ENCODE assay signal across 23 mouse cellular contexts in the genomic region with DNA sequence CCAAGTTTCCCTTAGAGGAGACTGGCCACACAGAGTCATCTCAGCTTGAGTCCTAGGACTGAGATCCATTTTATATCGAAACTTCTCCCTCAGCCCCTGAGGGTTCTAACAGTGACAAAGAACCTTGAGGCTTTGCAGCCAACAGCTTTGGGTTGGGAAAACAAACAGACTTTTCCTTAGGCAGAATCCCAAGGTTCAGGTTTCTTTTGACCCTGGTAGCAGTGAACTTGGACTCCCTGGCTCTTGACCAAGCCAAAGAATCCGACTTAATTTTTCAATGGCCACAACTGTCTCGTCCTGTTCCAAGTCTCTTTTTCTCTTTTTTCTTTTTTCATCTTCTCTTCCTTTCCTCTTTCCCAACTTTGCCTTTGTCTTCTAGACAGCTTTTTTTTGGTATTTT.
A peak's percentile ranks its signal among the peaks of the same experiment; 100 is the strongest.
DNase-seq lines count a peak whose midpoint lies in the region; ATAC-seq and TF ChIP-seq lines count a peak whose summit lies in the region.
"Had no signal": no experiment of that assay in that cellular context is flagged by ENCODE, and none has a peak within 500 bp of the region (broad histone marks: within the 10 kb centered on the region; RNA-seq: fewer than 3 reads in every experiment).

No protein-coding gene starts in this region.

- no peak overlapping the region for H3K27ac ChIP-seq in lung, embryonic 14.5 days (ENCODE audit: low read depth)
- H3K27ac ChIP-seq: embryonic facial prominence, embryonic 13.5 days; heart, embryonic 15.5 days; hindbrain, embryonic 15.5 days; intestine, embryonic 15.5 days; layer of hippocampus, adult 2 months; limb, embryonic 15.5 days; liver, embryonic 15.5 days; midbrain, embryonic 15.5 days; stomach, postnatal 0 days had no signal

- no peak overlapping the region for H3K4me3 ChIP-seq in lung, embryonic 14.5 days (ENCODE audit: low read depth, low read length)
- H3K4me3 ChIP-seq: embryonic facial prominence, embryonic 13.5 days; heart, embryonic 15.5 days; hindbrain, embryonic 15.5 days; intestine, embryonic 15.5 days; layer of hippocampus, adult 2 months; limb, embryonic 15.5 days; liver, embryonic 15.5 days; midbrain, embryonic 15.5 days had no signal

- intact Hi-C loops in heart, postnatal 36 days (cut with DNase I): no loop called here

- no peaks in the 10 kb centered on the region for H3K36me3 ChIP-seq in lung, embryonic 14.5 days (ENCODE audit: insufficient read depth)
- H3K36me3 ChIP-seq: embryonic facial prominence, embryonic 13.5 days; heart, embryonic 15.5 days; hindbrain, embryonic 15.5 days; intestine, embryonic 15.5 days; limb, embryonic 15.5 days; liver, embryonic 15.5 days; midbrain, embryonic 15.5 days had no signal

- no peaks in the 10 kb centered on the region for H3K27me3 ChIP-seq in lung, embryonic 14.5 days (ENCODE audit: insufficient read depth, low read length)
- H3K27me3 ChIP-seq: CH12.LX; embryonic facial prominence, embryonic 13.5 days; heart, embryonic 15.5 days; hindbrain, embryonic 15.5 days; intestine, embryonic 15.5 days; limb, embryonic 15.5 days; liver, embryonic 15.5 days; midbrain, embryonic 15.5 days had no signal

- TF ChIP-seq CTCF in lung, embryonic 14.5 days (IDR thresholded peaks at IDR 0.05; ENCODE audit: low read depth): no peak

- H3K4me2 ChIP-seq in lung, embryonic 14.5 days: no peak overlapping the region
- H3K4me2 ChIP-seq: embryonic facial prominence, embryonic 13.5 days; heart, embryonic 15.5 days; hindbrain, embryonic 15.5 days; intestine, embryonic 15.5 days; limb, embryonic 15.5 days; liver, embryonic 15.5 days; midbrain, embryonic 15.5 days had no signal

- peak; percentile 44 to 64 for DNase-seq in heart, adult 18-20 months
- no peak for DNase-seq in heart, postnatal 36 days
- DNase-seq in lung, embryonic 14.5 days: peak; percentile 39
- DNase-seq in lung, postnatal 4 days: no peak
- DNase-seq in brain, adult 2 months (ENCODE audit: low read depth, low spot score): peak; percentile 3
- DNase-seq in kidney, postnatal 10 days: peak; percentile 64
- DNase-seq in right cerebral cortex, postnatal 36 days (ENCODE audit: low spot score in 2 of 2): no peak
- DNase-seq: adrenal gland, postnatal 14 days; cerebellum, adult 11 months; cerebellum, postnatal 10 days; retina, postnatal 1 day; right cerebral cortex, postnatal 4 days had no signal

- 51% methylated on average over 3 of the region's 3 CpGs for WGBS in lung, embryonic 14.5 days

- H3K4me1 ChIP-seq in lung, embryonic 14.5 days (ENCODE audit: insufficient read depth): no peaks in the 10 kb centered on the region
- H3K4me1 ChIP-seq: embryonic facial prominence, embryonic 13.5 days; heart, embryonic 15.5 days; hindbrain, embryonic 15.5 days; intestine, embryonic 15.5 days; limb, embryonic 15.5 days; liver, embryonic 15.5 days; midbrain, embryonic 15.5 days had no signal

- H3K9me3 ChIP-seq in lung, embryonic 14.5 days (ENCODE audit: low read depth, low read length): no peaks in the 10 kb centered on the region
- H3K9me3 ChIP-seq: embryonic facial prominence, embryonic 13.5 days; heart, embryonic 15.5 days; hindbrain, embryonic 15.5 days; intestine, embryonic 15.5 days; limb, embryonic 15.5 days; liver, embryonic 15.5 days; midbrain, embryonic 15.5 days had no signal

- no peak overlapping the region for H3K9ac ChIP-seq in lung, embryonic 14.5 days
- H3K9ac ChIP-seq: embryonic facial prominence, embryonic 13.5 days; heart, embryonic 15.5 days; hindbrain, embryonic 15.5 days; intestine, embryonic 15.5 days; limb, embryonic 15.5 days; liver, embryonic 15.5 days; midbrain, embryonic 15.5 days had no signal

- ATAC-seq in lung, embryonic 14.5 days (ENCODE audit: insufficient read depth): no peak
- ATAC-seq: forebrain, embryonic 14.5 days; intestine, embryonic 15.5 days; midbrain, embryonic 15.5 days had no signal

Comparison
In these comparisons a context has a peak if more than half of its experiments do, and no peak if none do; other contexts are left out.
1. DNase-seq: peak in heart, adult 18-20 months (2 of 2), lung, embryonic 14.5 days (single experiment), brain, adult 2 months (single experiment) and kidney, postnatal 10 days (single experiment); none in heart, postnatal 36 days (0 of 2), lung, postnatal 4 days (0 of 2) and right cerebral cortex, postnatal 36 days (0 of 2).